Mouse (Mus musculus) ovary, adult 18-20 months (tissue): ENCODE measurements around the gene Smox.
"Not testable (repeated sequence)": the region's sequence is repeated elsewhere in the genome, so short reads cannot be mapped to it uniquely, and the experiment has no call there.

ENCODE experiments used
- DNase-seq: peaks from one replicate; pipeline ENCODE4 v3.0.0; 2022; ENCODE audit warnings: low spot score, mixed read lengths

Gene Smox

GRCm38 (mm10) chr2:131491196-131491595 is at the start of gene Smox:
Gene Smox (plus strand): TSS chr2:131491496.
- DNase-seq, result no peak

GRCm38 (mm10) chr2:131443084-131443890 is 48.0 kb upstream of the Smox start:
- no peak for DNase-seq

DNA sequence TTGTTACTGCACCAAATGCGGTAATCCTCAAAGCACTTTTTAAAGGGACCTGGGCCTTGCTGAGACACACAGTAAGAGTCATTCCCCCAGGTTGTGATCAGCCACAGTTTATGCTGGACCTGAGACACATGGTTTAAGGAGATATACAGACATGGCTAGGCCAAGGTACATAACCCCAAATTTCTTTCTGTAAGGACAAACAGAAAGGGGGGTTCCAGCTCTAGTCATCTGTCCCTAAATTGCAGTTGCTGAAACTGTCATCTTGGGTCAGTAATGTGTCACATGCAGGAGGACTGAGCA is 47.5 kb upstream of the Smox start:
- no peak for DNase-seq

- no peak for DNase-seq
Measured at GRCm38 (mm10) chr2:131446416-131446982, 44.8 kb upstream of the Smox start.

- DNase-seq, result no peak
Measured at GRCm38 (mm10) chr2:131447566-131448330, 43.5 kb upstream of the Smox start.

GRCm38 (mm10) chr2:131448353-131448752 is 42.9 kb upstream of the Smox start:
- DNase-seq, result no peak

GRCm38 (mm10) chr2:131449720-131450119 is 41.6 kb upstream of the Smox start:
- no peak for DNase-seq

DNA sequence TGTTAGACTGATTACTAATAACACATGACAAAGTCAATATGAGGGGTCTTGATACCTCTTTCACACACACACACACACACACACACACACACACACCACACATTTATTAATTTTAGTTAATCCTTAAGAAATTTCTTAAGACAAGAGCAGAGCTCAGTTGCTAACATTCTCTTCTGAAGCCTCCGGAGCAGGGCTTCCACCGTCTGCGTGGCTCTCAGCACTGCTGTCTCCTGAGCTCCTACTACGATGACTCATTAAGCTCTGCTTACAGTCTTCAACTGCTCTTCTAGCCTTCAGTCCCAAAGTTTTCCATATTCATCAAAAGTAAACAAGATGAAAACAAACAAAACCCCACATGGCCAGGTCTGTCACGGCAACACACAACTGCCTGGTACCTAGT is 40.8 kb upstream of the Smox start:
- no peak for DNase-seq

DNA sequence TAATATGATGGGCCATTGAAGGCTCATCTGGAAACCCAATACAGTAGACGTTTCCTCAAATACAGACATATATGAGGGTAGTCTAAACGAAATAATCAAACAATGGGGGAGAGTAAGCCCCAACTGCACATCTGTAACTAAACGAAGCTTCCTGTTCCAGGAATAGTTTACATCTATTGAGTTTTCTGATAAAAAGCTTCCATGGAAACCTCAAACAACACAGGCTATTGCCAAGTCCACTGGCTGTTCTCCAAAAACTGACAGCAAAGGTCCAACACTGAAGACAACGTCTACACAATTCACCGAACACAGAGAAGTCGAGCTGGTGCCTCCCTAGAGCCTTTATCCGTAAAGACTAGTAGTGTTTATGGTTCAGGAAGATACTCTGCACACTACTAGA is 33.6 kb upstream of the Smox start:
- no peak for DNase-seq

- no peak for DNase-seq
Measured at GRCm38 (mm10) chr2:131460946-131461682, 30.2 kb upstream of the Smox start.

- no peak for DNase-seq
Measured at GRCm38 (mm10) chr2:131462991-131463390, 28.3 kb upstream of the Smox start.

GRCm38 (mm10) chr2:131464147-131464546 is 27.1 kb upstream of the Smox start:
- DNase-seq, result no peak

GRCm38 (mm10) chr2:131466732-131467131 is 24.6 kb upstream of the Smox start:
- DNase-seq, result no peak

DNA sequence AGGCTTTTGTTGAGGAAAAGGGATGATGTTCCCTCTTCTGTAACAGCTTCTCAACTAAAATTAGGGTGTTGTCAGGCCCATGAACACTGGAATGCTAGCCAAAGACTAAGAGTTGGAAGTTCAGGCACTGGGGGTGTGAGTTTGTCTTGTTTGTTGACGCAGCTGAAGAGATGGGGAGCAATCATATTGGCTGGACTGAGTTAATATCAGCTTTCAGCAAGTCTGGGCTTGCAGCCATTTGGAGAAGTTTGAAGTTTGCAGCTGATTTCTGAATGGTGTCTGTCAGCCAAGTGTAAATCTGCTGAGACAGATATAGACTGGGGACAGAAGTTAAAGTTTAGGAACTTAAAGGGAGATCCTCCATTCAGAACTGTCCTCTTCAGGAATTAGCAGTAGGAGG is 21.4 kb upstream of the Smox start:
- no peak for DNase-seq

GRCm38 (mm10) chr2:131473749-131474148 is 17.5 kb upstream of the Smox start:
- no peak for DNase-seq

DNA sequence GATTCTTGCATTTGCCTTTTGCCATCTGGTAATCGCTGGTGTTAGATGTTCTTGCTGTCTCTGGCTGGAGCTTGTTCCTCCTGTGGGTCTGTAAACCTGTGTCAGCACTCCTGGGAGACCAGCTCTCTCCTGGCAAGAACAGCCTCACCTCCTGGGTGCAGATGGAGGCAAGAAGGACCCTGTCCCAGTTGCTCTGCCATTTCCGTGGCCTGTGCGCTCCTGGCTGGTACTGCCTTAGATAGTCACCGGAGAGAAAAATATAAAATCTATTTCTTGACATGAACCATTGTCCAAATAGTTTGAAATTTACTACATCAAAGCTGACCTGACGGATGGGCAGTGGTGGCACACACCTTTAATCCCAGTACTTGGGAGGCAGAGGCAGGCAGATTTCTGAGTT is 14.2 kb upstream of the Smox start:
- not testable (repeated sequence) for DNase-seq

GRCm38 (mm10) chr2:131477917-131478316 is 13.4 kb upstream of the Smox start:
- DNase-seq, result no peak

DNA sequence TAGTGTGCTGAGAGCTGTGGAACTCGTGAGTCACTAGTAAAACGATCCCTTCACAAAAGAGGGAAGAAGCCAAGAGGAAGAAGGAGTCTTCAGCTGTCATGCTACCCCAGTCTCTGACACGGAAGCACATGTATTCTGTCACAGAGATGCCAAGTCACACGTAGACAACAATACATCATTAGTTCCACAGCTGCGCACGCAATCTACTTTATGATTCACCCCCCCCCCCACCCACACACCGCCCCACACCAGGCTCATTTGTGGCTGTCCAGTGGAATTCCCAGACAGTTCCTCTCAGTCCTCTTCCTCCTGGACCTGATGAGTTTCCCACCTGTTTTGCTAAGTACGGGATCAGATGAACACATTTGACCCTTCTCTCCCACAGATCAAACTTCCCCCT is 12.9 kb upstream of the Smox start:
- no peak for DNase-seq

GRCm38 (mm10) chr2:131478916-131479315 is 12.4 kb upstream of the Smox start:
- DNase-seq, result no peak

GRCm38 (mm10) chr2:131481733-131482132 is 9.6 kb upstream of the Smox start:
- no peak for DNase-seq

DNA sequence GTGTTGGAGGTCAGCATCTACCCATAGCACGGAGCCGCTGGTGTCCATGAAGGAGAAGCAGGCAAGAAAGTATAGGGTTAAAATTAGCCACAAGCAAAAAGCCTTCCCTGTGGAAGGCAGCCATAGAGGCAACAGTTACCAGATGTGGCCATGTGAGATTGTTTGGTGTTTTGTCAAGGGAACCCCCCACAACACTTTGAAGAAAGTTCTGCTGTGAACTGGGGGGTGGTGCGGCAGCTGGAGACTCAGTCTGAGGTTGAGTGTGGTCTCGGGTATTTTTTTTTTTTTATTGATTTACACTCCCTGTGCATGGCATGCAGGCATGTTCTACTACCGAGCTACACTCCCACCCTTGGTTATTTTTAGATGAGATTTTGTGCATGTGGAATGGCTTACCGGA is 8.8 kb upstream of the Smox start:
- no peak for DNase-seq

- no peak for DNase-seq
Measured at GRCm38 (mm10) chr2:131483562-131483961, 7.7 kb upstream of the Smox start.

- DNase-seq, result no peak
Measured at GRCm38 (mm10) chr2:131484182-131484581, 7.1 kb upstream of the Smox start.
